Mouse (Mus musculus) embryo, embryonic 10 days (tissue): ENCODE data around the gene Omd.

ENCODE experiments used
- DNase-seq: peaks from one replicate; pipeline ENCODE4 v3.0.0-alpha.2; 2015; ENCODE audit warnings: low spot score

Omd gene

GRCm38 (mm10) chr13:49608589-49609322 is 26.5 kb downstream of the Omd start:
- DNase-seq: no peak

GRCm38 (mm10) chr13:49617021-49617420 is 34.8 kb downstream of the Omd start:
- no peak for DNase-seq

GRCm38 (mm10) chr13:49618365-49618764 is 36.1 kb downstream of the Omd start:
- DNase-seq: no peak

- DNase-seq: no peak
Measured at GRCm38 (mm10) chr13:49623216-49623615, 41.0 kb downstream of the Omd start.

GRCm38 (mm10) chr13:49628167-49628566 is 45.9 kb downstream of the Omd start:
- no peak for DNase-seq

- no peak for DNase-seq
Measured at GRCm38 (mm10) chr13:49629076-49629475, 46.8 kb downstream of the Omd start.

GRCm38 (mm10) chr13:49639965-49640364 is 57.7 kb downstream of the Omd start:
- no peak for DNase-seq
